Mouse (Mus musculus) ovary, postnatal 10 days (tissue): ENCODE data around the gene Inca1.

Source experiments
- DNase-seq: peaks from one replicate; pipeline ENCODE4 v3.0.0; 2022; ENCODE audit warnings: low spot score

The Inca1 gene

DNA sequence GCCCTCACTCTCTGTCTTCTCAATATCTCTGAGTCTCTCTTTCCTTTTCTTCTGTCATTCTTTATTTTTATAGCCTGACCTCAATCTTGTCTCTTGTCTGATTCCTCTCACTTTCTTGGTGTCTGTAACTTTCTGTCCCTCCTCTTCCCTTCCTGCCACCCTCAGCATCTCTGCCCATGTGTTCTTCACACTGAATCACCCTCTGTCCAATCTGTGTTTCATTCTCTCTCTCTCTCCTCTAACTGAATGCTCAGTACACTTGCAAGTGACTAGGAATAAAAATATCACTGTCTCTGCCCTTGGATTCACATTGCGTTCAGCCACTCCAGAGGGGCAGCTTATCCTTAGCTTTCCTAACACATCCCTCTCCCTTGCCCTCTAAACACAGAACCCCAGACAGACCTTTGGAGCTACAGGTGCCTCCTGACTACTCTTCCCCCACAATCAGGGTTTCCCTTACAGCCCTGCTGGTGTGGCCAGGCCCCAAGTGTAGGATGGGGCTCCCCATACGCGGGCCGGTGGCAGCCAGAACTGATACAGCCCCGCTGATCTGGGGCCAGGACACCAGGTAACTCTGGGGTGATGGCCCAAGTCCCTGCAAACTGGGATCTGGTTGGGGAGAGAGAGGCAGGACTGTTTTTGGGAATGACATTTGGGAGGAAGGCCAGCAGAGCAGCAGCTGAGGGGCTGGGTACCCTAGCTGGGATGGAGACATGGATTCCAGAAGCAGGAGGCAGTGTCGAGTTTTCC lies 2.2 kb upstream of the Inca1 start:
- no peak for DNase-seq

DNA sequence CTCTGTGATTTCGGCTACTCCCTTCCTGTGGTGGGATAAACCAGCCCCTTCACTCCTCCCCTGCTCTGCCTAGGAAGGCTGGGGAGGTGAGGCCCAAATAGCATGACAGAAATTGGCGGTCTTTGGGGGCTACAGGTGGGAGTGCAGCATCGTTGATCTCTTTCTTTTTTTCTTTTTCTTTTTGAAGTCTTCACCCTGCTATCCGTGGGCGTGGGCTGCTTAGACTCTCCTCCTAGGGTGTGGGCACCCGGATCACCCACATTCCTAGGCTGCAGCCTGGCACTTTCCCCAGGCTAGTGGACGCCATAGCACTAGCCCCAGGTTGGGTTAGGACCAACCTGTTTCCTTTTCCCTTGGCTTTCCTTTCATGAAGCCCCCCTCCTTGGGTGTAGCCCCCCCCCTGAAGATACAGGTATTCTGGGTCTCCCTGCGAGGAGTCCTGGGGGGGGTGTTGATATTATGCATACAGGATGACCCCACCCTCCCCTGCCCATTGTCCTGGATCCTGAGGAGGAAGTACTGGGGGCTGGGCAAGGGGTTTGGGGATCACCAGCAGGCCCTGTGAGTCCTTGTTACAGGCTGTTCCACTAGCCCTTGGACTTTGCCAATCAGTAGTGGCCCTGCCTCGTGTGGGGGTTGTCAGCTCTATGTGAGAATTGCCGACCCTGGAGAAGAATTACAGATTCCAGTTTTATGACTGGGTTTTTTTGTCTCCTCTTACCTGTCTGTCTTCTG lies 1.4 kb upstream of the Inca1 start:
- no peak for DNase-seq

- peak; percentile 57 for DNase-seq
These were observed 658 bp upstream of the Inca1 start for GRCm38 (mm10) chr11:70700613-70701012.

GRCm38 (mm10) chr11:70699051-70699450 lies 904 bp downstream of the Inca1 start:
- DNase-seq: no peak

DNA sequence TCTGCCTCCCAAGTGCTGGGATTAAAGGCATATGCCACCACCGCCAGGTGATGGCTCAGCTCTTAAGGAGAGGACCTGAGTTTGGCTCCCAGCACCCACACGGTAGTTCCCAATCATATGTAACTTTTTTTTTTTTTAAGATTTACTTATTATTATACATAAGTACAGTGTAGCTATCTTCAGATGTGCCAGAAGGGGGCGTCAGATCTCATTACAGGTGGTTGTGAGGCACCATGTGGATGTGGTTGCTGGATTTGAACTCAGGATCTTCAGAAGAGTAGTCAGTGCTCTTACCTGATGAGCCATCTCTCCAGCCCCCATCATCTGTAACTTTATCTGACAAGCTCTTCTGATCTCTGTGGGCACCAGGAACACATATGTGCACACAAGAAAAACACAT lies 2.6 kb downstream of the Inca1 start:
- no peak for DNase-seq

DNA sequence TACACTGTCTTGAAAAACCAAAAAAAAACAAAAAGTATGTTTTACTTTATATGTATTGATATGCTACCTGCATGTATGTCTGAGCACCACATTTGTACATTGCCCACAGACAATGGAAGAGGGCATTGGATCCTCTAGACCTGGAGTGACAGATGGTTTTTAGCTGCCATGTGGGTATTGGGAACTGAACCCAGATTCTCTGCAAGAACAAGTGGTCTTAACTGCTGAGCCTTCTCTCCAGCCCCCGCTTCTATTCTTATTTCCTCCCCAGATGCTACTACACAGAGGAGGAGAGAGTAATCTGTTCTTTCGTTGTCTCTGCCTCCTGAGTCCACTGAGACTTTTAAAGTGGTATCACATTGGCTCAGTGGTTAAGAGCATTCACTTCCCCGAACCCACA lies 6.5 kb downstream of the Inca1 start:
- no peak for DNase-seq

- DNase-seq: no peak
These were observed 10.4 kb downstream of the Inca1 start for GRCm38 (mm10) chr11:70689578-70689977.

- no peak for DNase-seq
These were observed 11.6 kb downstream of the Inca1 start for GRCm38 (mm10) chr11:70688372-70688771.

GRCm38 (mm10) chr11:70687601-70688199 lies 12.3 kb downstream of the Inca1 start, which contains the start of gene Camta2:
Camta2 (minus strand) TSS chr11:70688105.
- peak; percentile 85 for DNase-seq

DNA sequence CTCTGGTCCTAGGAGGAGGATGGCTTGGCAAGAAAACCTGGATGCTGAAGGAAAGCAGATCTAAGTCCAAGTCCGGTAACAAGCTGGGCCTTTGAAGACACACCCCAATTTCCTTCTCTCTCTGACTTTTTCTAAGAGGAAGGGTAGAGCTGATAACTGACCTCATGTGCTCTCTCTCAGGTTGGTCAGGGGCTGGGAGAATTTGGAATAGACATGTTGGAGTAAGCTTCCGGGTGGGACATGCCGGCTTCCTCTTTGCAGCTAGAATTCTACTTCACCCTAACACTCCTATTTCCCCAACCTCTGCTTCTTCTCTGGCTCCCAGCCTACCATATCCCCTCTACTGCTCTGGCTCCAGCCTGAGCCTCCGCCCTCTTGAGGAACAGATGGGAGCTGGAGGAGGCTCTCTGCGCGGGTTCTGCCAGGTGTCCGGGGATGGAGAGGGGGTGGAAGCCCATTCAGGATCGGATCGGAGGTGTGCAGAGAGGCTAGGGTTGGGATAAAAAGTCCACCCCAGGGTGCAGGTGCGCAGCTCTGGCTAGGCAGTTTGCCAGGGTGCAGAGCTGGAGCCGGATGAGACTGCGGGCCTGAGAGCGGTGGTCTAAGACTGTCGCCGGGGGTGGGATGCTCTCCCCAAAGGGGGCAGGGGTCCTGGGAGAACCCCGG lies 12.9 kb downstream of the Inca1 start:
- no peak for DNase-seq

GRCm38 (mm10) chr11:70683640-70684039 lies 16.3 kb downstream of the Inca1 start:
- DNase-seq: no peak

DNA sequence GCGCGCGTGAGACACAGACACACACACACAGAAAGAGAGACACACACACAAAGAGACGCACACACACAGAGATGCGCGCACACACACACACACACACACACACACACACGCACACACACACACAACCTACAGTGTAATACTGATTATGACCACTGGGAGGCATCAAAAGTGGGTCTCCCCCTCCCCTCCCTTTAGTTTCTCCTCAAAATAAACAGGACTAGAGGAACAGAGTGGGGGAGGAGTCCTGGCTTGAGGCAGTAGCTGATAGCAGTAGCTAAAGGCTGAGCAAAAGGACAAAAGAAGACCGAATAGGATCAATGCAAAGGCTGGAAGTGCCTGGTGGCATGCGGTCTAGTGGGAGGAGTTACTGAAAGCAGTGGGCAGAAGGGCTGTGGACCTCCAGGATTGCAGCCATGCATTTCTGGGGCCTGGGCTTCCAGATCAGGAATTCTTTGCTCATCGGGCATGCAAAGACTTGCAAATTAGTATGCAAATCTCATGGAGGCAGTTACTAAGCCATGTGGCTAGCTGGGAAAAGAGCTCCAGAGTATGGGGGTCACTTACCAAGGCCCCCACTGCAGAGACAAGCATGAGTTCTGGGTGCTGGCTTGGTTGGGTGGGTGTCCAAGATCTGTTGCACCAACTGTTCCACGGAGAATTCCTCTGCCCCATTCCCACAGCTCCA lies 17.9 kb downstream of the Inca1 start:
- DNase-seq: no peak

GRCm38 (mm10) chr11:70681170-70681569 lies 18.8 kb downstream of the Inca1 start:
- no peak for DNase-seq

DNA sequence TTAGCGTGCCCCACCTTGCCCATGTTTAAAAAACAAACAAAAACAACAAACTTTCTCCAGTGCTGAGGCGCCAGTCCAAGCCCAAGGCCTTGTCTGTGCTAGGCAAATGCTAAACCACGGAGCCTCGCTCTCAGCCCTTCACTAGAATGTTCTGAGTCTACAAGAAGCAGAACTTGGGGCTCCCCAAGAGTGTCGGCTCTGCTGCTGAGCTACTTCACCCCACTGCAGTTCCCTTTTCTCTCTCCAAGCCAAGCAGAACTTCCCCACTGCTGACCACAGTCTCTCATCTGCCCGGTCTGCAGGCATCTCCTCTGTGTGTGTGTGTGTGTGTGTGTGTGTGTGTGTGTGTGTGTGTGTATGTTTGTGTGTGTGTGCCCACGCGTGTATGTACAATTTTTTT lies 20.1 kb downstream of the Inca1 start:
- DNase-seq: no peak

- no peak for DNase-seq
These were observed 20.6 kb downstream of the Inca1 start for GRCm38 (mm10) chr11:70679361-70679760.

GRCm38 (mm10) chr11:70678576-70678975 lies 21.4 kb downstream of the Inca1 start:
- DNase-seq: no peak

DNA sequence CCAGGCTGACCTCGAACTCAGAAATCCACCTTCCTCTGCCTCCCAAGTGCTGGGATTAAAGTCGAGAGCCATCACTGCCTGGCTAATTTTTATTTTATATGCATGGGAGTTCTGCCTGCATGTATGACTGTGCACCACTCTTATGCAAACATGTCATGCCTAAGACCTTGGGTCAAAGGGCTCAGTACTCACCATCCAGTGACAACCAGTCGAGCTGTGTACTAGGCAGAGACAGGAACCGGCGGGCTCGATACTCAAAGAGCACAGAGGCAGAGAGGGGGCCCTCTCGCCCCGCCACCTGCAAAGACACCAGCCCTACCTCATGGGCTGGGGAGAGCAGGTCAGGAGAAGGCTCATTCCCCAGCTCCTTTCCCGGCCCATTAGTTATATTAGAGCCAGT lies 21.9 kb downstream of the Inca1 start:
- DNase-seq: no peak

DNA sequence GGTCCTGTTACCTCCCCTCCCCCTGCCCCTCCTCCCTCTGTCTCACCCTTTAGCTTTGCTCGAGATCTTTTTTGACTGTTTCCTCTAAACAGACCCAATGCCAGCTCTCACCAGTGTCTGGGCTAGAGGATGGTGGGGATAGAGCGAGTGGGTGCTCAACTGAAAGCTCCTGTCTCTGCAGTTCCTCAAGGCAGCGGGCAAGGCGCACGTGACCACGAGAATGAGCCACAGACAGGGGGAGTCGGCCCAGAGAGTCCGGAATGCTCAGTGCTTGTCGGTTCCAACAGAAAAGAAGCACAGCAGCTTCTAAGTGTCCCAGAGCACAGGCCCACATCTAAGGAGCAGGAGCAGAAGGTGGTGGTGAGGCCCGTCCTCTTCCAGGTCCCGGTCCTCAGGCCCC lies 25.5 kb downstream of the Inca1 start:
- DNase-seq: no peak

DNA sequence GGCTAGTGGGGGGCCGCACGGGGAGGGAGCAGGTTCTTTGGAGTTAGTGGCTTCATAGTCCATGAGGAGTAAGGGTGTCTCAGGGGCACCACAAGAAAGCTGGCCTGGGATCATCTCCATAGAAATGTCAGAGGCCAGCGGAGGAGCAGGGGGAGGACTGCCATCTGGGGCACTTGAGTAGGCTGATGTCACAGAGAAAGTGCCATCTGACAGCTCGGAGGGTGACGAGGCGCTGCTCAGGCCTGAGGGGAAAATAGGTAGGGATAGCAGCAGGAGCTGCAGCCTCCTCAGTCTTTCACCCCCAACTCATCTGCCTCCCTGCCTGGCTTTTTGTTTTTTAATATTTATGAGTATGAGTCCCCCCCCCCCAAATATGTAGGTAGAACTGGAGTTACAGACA lies 25.9 kb downstream of the Inca1 start:
- no peak for DNase-seq

DNA sequence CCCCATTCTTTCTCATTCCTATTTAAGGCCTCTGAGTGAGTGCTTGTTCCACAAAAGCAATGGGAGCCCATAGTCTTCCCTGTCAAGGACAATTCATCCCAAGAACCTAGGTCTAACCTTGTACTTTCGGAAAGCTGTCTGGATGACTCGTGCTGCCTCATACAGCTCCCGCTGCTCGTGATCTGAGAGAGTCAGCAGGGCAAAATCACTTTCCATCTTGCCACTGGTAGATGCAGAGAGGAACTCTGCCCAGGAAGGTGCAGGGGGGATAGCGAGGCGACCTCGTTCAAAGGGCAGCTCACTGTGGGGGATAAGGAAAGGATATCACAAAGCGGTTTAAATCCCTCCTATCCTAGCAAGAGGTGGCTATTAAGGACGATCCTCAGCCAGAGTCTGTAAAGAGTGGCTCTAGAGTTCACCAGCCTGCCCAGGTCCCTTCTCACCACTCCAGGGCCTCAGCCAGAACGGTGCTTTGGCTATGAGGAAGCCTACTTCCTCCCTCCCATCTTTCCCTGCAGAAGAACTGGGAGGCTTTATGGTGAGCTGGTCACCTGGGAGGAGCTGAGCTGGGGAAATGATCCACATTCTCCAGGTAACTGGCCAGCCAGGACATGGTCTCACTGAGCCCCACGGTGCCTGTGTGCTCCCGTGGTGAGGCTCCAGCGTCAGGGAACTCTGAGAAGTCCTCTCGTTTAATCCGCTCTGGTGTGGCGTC lies 28.5 kb downstream of the Inca1 start:
- no peak for DNase-seq

- DNase-seq: no peak
These were observed 29.5 kb downstream of the Inca1 start for GRCm38 (mm10) chr11:70670483-70670882.
